Mouse (Mus musculus) limb, embryonic 14.5 days (tissue): ENCODE measurements around the gene Lrg1. TPM values are rescaled to one million over a fixed set of nuclear protein-coding genes. Genes with fewer than 3 reads are reported as not detected.

ENCODE experiments used
- ATAC-seq: fragments of 200-750 bp; cut with Nextera tagmentation; 2 replicates; pipeline ENCODE4 v1.8.0; 2017; ENCODE audit warnings: low read depth, moderate number of reproducible peaks, moderate TSS enrichment; ENCODE audit not compliant: low FRiP score
- DNase-seq: peaks from one replicate; pipeline ENCODE4 v3.0.0-alpha.2; 2015; ENCODE audit warnings: low spot score
- H3K27ac ChIP-seq: fragments of 300-500 bp; sonication (generic); replicated peaks from 2 replicates; pipeline ENCODE4 v1.5.1; 2014; ENCODE audit warnings: low read depth, mild to moderate bottlenecking, low read length, moderate library complexity, mixed read lengths
- H3K27me3 ChIP-seq: fragments of 300-500 bp; sonication (generic); 2 replicates; pipeline ENCODE4 v1.6.1; 2014; ENCODE audit warnings: low read length, mixed read lengths; ENCODE audit not compliant: control insufficient read depth, insufficient read depth
- H3K36me3 ChIP-seq: fragments of 300-500 bp; sonication (generic); 2 replicates; pipeline ENCODE4 v1.6.1; 2014; ENCODE audit warnings: mild to moderate bottlenecking, low read length, moderate library complexity, mixed read lengths; ENCODE audit not compliant: control insufficient read depth, insufficient read depth
- H3K4me1 ChIP-seq: fragments of 300-500 bp; sonication (generic); 2 replicates; pipeline ENCODE4 v1.6.1; 2014; ENCODE audit warnings: antibody characterized with exemption, low read length, mixed read lengths; ENCODE audit not compliant: control insufficient read depth, insufficient read depth
- H3K4me2 ChIP-seq: fragments of 300-500 bp; sonication (generic); replicated peaks from 2 replicates; pipeline ENCODE4 v1.6.1; 2014; ENCODE audit warnings: low read depth, mild to moderate bottlenecking, low read length, moderate library complexity; ENCODE audit not compliant: severe bottlenecking
- H3K4me3 ChIP-seq: fragments of 300-500 bp; sonication (generic); replicated peaks from 2 replicates; pipeline ENCODE4 v1.5.1; 2014; ENCODE audit warnings: low read length
- H3K9ac ChIP-seq: fragments of 300-500 bp; sonication (generic); 2 replicates; pipeline ENCODE4 v1.6.1; 2014; ENCODE audit warnings: mild to moderate bottlenecking, low read depth, low read length, moderate library complexity; ENCODE audit not compliant: severe bottlenecking
- H3K9me3 ChIP-seq: fragments of 300-500 bp; sonication (generic); 2 replicates; pipeline ENCODE4 v1.6.1; 2016; ENCODE audit warnings: low read length; ENCODE audit not compliant: control insufficient read depth
- POLR2A ChIP-seq: fragments of 200-500 bp; IDR thresholded peaks from 2 replicates; pipeline ENCODE4 v1.8.0; 2012; ENCODE audit warnings: inconsistent platforms, mild to moderate bottlenecking, moderate library complexity, borderline replicate concordance; ENCODE audit not compliant: insufficient read depth, insufficient read length; ENCODE audit errors: extremely low read depth
- WGBS: fragments of 180-500 bp; shearing (Covaris S2); extraction: QIAGEN DNeasy Blood & Tissue Kit; methylation state at CpG from one replicate; pipeline ENCODE4 v1.1.7; 2014; 5-methylcytosine and 5-hydroxymethylcytosine counted together
- polyA plus RNA-seq, 2 experiments: library from polyadenylated mRNA; depleted of rRNA in 1 of 2; stranded (reverse) in 1 of 2; unstranded in 1 of 2; fragments of >200 nt; fragmentation: Nextera tagmentation in 1 of 2; extraction: Ambion mirVana in 1 of 2; gene quantifications; 2 replicates each; pipeline versions ENCODE4 v1.2.1 to v1.2.3; 2012 to 2014

Gene Lrg1
- polyA plus RNA-seq (2012; rRNA removed): 0.27 and 0.29 TPM in 2 replicates
- 0.43 and 0.51 TPM in 2 replicates for polyA plus RNA-seq (2014; fragmentation: Nextera tagmentation; extraction: Ambion mirVana)

DNA sequence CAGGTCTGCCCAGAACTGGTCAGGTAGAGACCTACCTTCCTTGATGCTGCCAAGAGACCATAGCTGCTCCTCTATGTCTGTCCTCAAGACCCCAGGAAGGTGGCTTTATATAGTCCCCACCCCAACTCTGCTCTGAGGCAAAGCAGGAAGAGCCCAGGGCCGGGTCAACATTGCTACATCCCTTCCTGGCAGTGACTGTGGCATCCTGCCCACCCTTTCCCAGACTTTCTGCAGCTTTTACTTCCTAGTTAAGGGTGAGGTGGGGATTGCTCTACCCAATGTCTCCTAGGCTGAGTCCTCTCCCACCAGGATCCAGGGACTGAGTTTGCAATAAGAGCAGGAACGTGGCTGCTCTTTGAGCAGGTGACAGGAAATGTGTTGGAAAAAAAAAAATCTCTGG is at the start of gene Lrg1:
Gene Lrg1 (minus strand): TSS at position 176 of the 400 bp plus-strand sequence.
- no peak for TF ChIP-seq POLR2A
- DNase-seq: no peak
- H3K27me3 ChIP-seq: peaks cover 77% of the 10 kb centered on the region
- H3K9me3 ChIP-seq: peaks cover 11% of the 10 kb centered on the region
- WGBS: 60% methylated on average over 2 of the region's 2 CpGs
- H3K36me3 ChIP-seq: no peaks in the 10 kb centered on the region
- no peak for ATAC-seq
- H3K27ac ChIP-seq: no peak within 1 kb of the TSS
- no peak within 1 kb of the TSS for H3K4me2 ChIP-seq
- no peak within 1 kb of the TSS for H3K9ac ChIP-seq
- no peak within 1 kb of the TSS for H3K4me3 ChIP-seq
- H3K4me1 ChIP-seq: peaks cover 5% of the 10 kb centered on the region

DNA sequence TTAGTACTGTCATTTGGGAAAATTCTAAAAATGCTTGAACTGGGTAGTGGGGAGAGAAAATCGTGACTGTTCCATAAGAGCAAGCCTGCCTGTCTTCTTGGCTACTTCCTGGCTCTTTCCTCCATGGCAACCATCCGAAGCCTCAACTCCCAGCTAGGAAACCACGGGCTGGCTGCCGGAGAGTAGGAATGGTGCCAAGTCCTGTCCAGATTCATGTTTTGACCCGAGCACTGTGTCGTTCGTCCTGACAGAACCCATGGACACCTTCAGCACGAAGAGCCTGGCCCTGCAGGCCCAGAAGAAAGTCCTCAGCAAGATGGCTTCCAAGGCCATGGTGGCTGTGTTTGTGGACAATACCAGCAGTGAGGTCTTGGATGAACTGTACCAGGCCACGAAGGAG is 49.7 kb upstream of the Lrg1 start:
- Histone ChIP-seq H3K27me3 (no peaks in the 10 kb centered on the region), H3K4me2 (no peak overlapping the region), H3K4me3 (no peak overlapping the region), H3K9ac (no peak overlapping the region), H3K27ac (no peak overlapping the region), H3K4me1 (no peaks in the 10 kb centered on the region), H3K9me3 (no peaks in the 10 kb centered on the region), H3K36me3 (peaks cover 18% of the 10 kb centered on the region)
- ATAC-seq: no peak
- 79% methylated on average over 9 of the region's 9 CpGs for WGBS
- DNase-seq: no peak
- no peak for TF ChIP-seq POLR2A

DNA sequence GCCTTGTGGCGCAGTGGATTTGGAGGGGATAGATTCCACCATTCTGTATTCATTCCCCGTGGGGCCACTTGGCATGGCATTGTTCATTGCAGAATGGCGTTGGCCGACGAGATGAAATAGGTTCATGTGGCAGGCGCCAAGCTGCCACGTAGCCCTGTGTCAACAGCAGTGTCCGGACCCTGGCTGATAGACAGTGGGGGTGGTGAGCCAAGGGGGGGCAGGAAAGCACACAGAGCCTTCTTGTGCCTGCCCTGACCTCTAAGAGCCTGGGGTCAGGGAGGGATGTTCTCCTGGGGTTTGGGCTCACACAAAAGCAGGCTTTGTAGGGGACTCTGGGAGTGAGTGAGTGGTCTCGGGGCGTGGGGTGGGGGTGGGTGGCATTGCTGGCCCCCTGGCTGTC is 48.8 kb upstream of the Lrg1 start:
- Histone ChIP-seq H3K4me2 (no peak overlapping the region), H3K4me1 (no peaks in the 10 kb centered on the region), H3K9ac (no peak overlapping the region), H3K27ac (no peak overlapping the region), H3K9me3 (no peaks in the 10 kb centered on the region), H3K27me3 (no peaks in the 10 kb centered on the region), H3K4me3 (no peak overlapping the region), H3K36me3 (peaks cover 11% of the 10 kb centered on the region)
- no peak for TF ChIP-seq POLR2A
- ATAC-seq (no peak), DNase-seq (no peak)
- WGBS: 72% methylated on average over 10 of the region's 10 CpGs

DNA sequence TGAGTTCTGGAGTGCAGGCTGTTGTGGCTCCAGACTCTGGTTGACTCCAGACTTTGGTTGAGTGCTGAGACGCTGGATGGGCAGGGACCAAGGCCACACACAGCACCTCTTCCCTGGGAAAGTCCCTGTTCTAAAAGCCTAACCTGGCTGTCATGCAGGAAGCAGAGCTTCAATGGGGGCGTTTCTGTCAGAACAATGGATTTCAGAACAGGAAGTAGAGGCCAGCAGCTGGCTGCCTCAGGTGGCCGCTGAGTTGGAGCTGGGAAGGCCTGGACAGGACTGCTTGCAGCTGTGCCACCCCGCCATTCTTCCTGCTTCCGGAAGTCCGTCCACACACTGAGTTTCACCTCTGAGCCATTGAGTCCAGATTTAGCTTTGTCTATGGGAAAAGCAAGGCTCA is 48.0 kb upstream of the Lrg1 start:
- Histone ChIP-seq H3K27me3 (no peaks in the 10 kb centered on the region), H3K4me2 (no peak overlapping the region), H3K9ac (no peak overlapping the region), H3K27ac (no peak overlapping the region), H3K4me1 (no peaks in the 10 kb centered on the region), H3K9me3 (no peaks in the 10 kb centered on the region), H3K36me3 (peaks cover 6% of the 10 kb centered on the region; the same call in 1 of the 2 replicates), H3K4me3 (no peak overlapping the region)
- DNase-seq (peak; percentile 20), ATAC-seq (no peak)
- no peak for TF ChIP-seq POLR2A
- 69% methylated on average over 6 of the region's 6 CpGs for WGBS

DNA sequence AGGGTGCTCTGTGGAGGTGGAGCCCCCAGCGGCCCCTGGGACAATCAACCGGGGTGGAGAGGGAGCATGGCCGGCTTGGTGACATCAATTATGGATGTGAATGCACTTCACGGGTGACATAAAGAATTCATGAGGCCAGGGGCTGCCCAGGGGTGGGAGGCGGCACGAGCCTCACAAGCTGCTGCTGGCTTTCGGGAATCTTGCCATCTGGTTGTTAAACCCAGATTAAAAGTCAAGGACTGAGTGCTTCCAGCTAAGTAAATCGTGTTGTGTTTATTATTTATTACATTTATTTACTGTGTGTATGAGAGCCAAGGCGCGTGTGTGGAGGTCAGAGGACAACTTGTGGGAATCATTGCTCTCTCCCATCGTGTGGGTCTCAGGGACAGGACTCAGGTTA is 43.9 kb upstream of the Lrg1 start:
- no peak for TF ChIP-seq POLR2A
- WGBS: 65% methylated on average over 11 of the region's 11 CpGs
- Histone ChIP-seq H3K36me3 (no peaks in the 10 kb centered on the region), H3K4me1 (peaks cover 7% of the 10 kb centered on the region; the same call in 1 of the 2 replicates), H3K4me2 (no peak overlapping the region), H3K27me3 (no peaks in the 10 kb centered on the region), H3K27ac (no peak overlapping the region), H3K4me3 (no peak overlapping the region), H3K9ac (no peak overlapping the region), H3K9me3 (no peaks in the 10 kb centered on the region)
- ATAC-seq: no peak
- no peak for DNase-seq

DNA sequence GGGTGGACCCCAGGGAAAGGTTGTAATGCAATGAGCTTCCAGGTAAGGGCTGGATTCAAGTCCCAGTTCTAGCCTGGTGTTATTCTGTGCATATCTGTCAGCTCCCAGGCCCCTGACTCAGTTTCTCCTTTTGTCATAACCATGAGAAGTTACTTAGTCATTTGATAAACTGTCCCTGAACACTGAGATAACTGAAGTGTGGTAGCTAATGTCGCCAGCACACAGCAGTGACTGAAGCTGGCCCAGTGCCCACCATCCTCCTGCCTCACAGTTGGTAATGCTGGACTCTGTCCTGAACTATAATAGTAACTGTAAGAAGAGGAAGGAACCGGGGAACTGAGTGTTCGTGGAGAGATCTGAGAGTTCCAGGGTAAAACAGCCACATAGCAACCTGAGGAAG is 42.7 kb upstream of the Lrg1 start:
- no peak overlapping the region for H3K4me3 ChIP-seq
- no peaks in the 10 kb centered on the region for H3K9me3 ChIP-seq
- no peak overlapping the region for H3K9ac ChIP-seq
- no peak overlapping the region for H3K27ac ChIP-seq
- no peak overlapping the region for H3K4me2 ChIP-seq
- WGBS: 72% methylated on average over 3 of the region's 3 CpGs
- TF ChIP-seq POLR2A: no peak
- no peaks in the 10 kb centered on the region for H3K36me3 ChIP-seq
- H3K27me3 ChIP-seq: no peaks in the 10 kb centered on the region
- no peak for DNase-seq
- H3K4me1 ChIP-seq: peaks cover 7% of the 10 kb centered on the region; the same call in 1 of the 2 replicates
- ATAC-seq: no peak
